Mouse (Mus musculus): ENCODE data around the gene Cdk7. TPM values are rescaled to one million over a fixed set of nuclear protein-coding genes. Genes with fewer than 3 reads are reported as not detected.
"Not testable (repeated sequence)": the region's sequence is repeated elsewhere in the genome, so short reads cannot be mapped to it uniquely, and the experiment has no call there.

Gene Cdk7
- polyA plus RNA-seq, 1 experiment from 2014 or later, result 77.0 TPM

DNA sequence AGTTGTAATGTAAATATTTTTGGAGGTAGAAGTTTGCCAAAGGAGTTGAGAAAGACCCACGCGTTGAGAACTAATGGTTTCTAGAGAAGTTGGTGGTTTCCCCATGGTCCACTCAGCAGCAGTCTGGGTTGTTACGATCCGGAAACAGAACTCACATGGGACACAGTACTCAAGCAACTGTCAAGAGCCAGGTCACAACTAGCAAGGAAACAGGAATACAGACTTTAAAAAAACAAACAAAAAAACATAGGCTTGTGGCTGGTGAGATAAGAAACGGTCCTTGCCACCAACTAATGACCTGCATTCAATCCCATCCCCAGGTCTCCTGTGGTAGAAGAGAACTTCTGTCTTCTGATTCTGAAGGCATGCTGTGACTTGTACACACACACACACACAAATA is 20.1 kb upstream of the Cdk7 start:
- Histone ChIP-seq H3K9ac (no peak overlapping the region), H3K36me3 (no peaks in the 10 kb centered on the region; the same call in 1 of the 2 replicates), H3K4me3 (no peak overlapping the region), H3K27me3 (replicated peaks) (no peaks in the 10 kb centered on the region), H3K4me1 (replicated peaks) (peaks cover 7% of the 10 kb centered on the region; the same call in 1 of the 2 replicates), H3K27ac (ENCODE audit: poor library complexity, severe bottlenecking) (no peak overlapping the region), H3K4me2 (no peak overlapping the region), H3K9me3 (replicated peaks) (no peaks in the 10 kb centered on the region)
- WGBS, result 61% methylated on average over 5 of the region's 5 CpGs
- ATAC-seq (ENCODE audit: insufficient number of reproducible peaks, low FRiP score), result no peak

DNA sequence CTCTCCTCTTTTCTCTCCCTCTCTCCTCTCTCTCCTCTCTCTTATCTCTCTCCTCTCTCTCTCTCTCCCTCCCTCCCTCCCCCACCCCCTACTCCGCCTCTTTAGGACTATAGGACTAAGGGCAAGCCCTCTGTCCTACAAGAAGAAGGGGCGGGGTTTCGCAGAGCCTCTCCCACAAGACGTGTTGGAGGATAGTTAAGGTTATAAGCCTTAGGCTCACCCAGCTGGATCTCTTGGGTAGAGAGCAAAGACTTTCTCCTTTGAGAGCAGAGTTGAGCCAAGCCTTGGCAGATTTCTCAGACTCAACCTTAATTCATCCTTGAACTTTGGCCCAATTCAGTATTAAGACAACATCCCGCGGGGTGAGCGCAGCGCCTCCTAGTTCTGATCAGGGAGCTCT is 17.9 kb upstream of the Cdk7 start:
- no peak overlapping the region for H3K27ac ChIP-seq (ENCODE audit: poor library complexity, severe bottlenecking)
- H3K4me3 ChIP-seq, result no peak overlapping the region
- H3K36me3 ChIP-seq, result no peaks in the 10 kb centered on the region
- H3K4me2 ChIP-seq, result no peak overlapping the region
- WGBS, result 50% methylated on average over 8 of the region's 8 CpGs
- no peaks in the 10 kb centered on the region for H3K27me3 ChIP-seq (replicated peaks)
- no peak overlapping the region for H3K9ac ChIP-seq
- ATAC-seq (ENCODE audit: insufficient number of reproducible peaks, low FRiP score), result no peak
- no peaks in the 10 kb centered on the region for H3K9me3 ChIP-seq (replicated peaks)
- H3K4me1 ChIP-seq (replicated peaks), result peaks cover 4% of the 10 kb centered on the region; the same call in 1 of the 2 replicates

DNA sequence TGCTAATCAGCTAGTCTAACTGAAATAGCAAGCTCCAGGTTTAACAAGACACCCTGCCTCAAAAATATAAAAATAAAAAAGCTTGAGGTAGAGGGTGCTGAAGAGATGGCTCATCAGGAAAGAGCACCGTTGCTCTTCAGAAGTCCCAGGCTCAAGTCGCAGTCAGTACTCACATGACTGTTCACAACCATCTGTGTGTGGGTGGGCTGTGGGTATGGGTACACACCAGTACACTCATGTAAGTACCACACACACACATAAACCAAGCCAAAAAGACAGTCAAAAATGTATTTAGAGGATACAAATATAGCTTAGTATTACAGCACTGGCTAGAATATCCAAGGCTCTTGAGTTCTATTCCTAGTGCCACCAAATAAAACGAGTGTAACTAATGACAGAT is 15.4 kb upstream of the Cdk7 start:
- no peak for ATAC-seq (ENCODE audit: insufficient number of reproducible peaks, low FRiP score)
- Histone ChIP-seq H3K27ac (ENCODE audit: poor library complexity, severe bottlenecking) (no peak overlapping the region), H3K4me1 (replicated peaks) (peaks cover 12% of the 10 kb centered on the region), H3K4me3 (no peak overlapping the region), H3K36me3 (no peaks in the 10 kb centered on the region), H3K4me2 (no peak overlapping the region), H3K9me3 (replicated peaks) (no peaks in the 10 kb centered on the region), H3K27me3 (replicated peaks) (no peaks in the 10 kb centered on the region), H3K9ac (no peak overlapping the region)
- 82% methylated on average over 3 of the region's 3 CpGs for WGBS

DNA sequence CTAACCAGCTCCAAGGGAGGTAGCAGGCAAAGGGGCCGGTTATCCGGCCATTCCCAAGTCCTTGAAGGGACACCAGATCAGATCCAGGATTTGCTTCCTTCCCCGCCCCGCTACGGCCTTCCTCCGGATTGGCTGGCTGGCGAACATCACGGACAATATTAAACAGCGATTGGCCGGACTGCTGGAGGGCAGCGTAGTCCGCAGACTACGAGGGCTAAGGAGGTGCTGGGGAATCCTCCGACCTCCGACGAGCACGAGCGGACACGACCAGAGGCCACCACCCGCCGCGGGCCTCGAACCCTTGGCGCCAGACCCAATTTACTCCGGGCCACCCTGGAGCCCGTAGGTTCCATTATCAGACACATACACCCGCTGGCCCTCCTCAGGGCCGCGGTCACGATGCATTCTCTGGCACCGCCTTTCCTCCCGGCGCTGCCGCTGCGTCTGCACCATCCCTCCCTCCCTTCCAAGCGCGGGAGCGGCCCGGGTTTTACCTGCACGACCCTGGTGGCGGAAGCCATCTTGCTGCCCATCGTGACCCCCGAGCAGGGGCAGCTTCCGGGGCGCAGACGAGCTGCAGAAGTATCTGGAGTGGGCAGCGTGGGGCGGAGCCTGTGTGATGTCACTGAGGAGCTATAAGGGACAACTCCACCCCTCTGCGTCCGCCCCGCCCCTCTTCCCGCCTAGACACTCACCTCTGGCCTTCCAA is 13.5 kb upstream of the Cdk7 start, which contains the start of gene Mrps36:
Gene Mrps36 (minus strand): TSS at position 624 of the 709 bp plus-strand sequence.
- Histone ChIP-seq H3K4me3 (peak within 1 kb of the TSS; percentile 90), H3K9me3 (replicated peaks) (no peaks in the 10 kb centered on the region), H3K9ac (peak within 1 kb of the TSS; percentile 88), H3K4me1 (replicated peaks) (peaks cover 12% of the 10 kb centered on the region), H3K27ac (ENCODE audit: poor library complexity, severe bottlenecking) (peak within 1 kb of the TSS; percentile 99), H3K36me3 (peaks cover 9% of the 10 kb centered on the region; the same call in 1 of the 2 replicates), H3K27me3 (replicated peaks) (no peaks in the 10 kb centered on the region), H3K4me2 (peak within 1 kb of the TSS; percentile 65)
- ATAC-seq (ENCODE audit: insufficient number of reproducible peaks, low FRiP score), result peak; percentile 95
- WGBS, result under 1% methylated on average over 52 of the region's 52 CpGs

DNA sequence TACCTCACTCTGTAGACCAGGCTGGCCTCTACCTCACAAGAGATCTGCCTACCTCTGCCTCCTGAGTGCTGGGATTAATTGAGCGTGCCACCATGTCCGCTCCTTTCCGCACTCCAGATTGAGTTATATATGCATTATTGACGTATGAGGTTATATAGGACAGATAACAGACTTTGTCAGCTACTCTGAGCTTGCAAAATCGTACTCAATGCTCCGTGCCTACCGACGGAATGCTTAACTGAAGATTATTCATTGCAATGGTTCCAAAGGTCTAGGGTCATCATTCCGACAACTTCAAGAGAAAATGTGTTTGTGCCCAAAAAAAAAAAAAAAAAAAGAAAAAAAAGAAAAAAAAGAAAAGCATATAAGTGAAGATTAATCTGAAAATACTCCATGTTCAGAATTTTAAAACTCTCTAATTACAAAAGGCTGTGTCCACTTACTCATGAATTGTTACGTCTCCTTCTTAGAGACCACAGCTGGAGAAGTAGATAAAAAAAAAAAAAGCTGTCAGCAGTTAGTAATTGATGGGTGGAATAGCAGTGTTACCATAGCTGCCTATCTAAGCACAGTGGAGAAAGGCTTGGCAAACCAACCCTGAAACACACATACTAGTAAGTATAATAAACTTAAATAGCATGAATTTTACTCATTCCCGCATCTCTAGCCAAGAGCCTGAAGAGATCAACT is 12.8 kb upstream of the Cdk7 start:
- H3K4me1 ChIP-seq (replicated peaks), result peaks cover 12% of the 10 kb centered on the region
- H3K27ac ChIP-seq (ENCODE audit: poor library complexity, severe bottlenecking), result peak overlapping the region; percentile 99
- 58% methylated on average over 11 of the region's 11 CpGs for WGBS
- peak overlapping the region; percentile 65 for H3K4me2 ChIP-seq
- H3K27me3 ChIP-seq (replicated peaks), result no peaks in the 10 kb centered on the region
- ATAC-seq (ENCODE audit: insufficient number of reproducible peaks, low FRiP score), result peak; percentile 16
- H3K9ac ChIP-seq, result peak overlapping the region; percentile 88; the same call in 1 of the 2 replicates
- H3K36me3 ChIP-seq, result peaks cover 16% of the 10 kb centered on the region
- no peaks in the 10 kb centered on the region for H3K9me3 ChIP-seq (replicated peaks)
- peak overlapping the region; percentile 90 for H3K4me3 ChIP-seq

DNA sequence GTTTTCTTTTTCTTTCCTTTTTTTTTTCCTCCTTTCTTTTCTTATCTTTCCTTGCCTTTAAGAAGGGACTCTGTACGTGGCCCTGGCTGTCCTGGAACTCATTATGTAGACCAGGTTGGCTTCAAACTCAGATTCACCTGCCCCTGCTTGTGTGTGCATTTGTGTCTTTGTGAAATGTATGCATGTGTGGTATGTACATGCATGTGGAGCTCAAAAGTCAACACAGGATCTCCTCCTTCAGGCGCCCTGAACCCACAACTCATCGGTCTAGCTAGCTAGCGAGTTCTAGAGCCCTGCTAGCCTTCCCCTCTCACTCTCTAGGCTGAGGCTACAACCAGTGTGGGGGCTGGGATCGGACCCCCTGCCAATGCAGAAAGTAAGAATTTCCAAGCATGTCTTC is 12.1 kb upstream of the Cdk7 start:
- 82% methylated on average over 5 of the region's 5 CpGs for WGBS
- Histone ChIP-seq H3K4me2 (peak overlapping the region; percentile 59), H3K27ac (ENCODE audit: poor library complexity, severe bottlenecking) (no peak overlapping the region), H3K4me1 (replicated peaks) (peaks cover 12% of the 10 kb centered on the region), H3K4me3 (no peak overlapping the region), H3K9me3 (replicated peaks) (no peaks in the 10 kb centered on the region), H3K9ac (no peak overlapping the region), H3K27me3 (replicated peaks) (no peaks in the 10 kb centered on the region), H3K36me3 (peaks cover 21% of the 10 kb centered on the region)
- ATAC-seq (ENCODE audit: insufficient number of reproducible peaks, low FRiP score), result no peak

DNA sequence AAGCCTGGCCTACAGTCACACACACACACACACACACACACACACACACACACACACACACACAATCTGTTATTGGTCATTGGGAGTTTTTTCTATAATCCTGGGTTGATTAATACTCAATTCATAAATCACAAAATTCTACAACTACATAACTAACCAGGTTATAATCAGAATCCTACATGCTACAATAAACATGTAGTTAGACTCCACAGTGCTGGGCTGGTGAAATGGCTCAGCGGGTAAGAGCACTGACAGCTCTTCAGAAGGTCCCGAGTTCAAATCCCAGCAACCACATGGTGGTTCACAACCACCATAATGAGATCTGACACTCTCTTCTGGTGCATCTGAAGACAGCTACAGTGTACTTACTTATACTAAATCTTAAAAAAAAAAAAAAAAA is 2.0 kb upstream of the Cdk7 start:
- H3K4me3 ChIP-seq, result no peak overlapping the region
- H3K36me3 ChIP-seq, result peaks cover 33% of the 10 kb centered on the region
- H3K27me3 ChIP-seq (replicated peaks), result no peaks in the 10 kb centered on the region
- 94% methylated on average over 2 of the region's 2 CpGs for whole genome bisulfite sequencing
- H3K4me1 ChIP-seq (replicated peaks), result peaks cover 18% of the 10 kb centered on the region
- no peaks in the 10 kb centered on the region for H3K9me3 ChIP-seq (replicated peaks)
- no peak overlapping the region for H3K27ac ChIP-seq (ENCODE audit: poor library complexity, severe bottlenecking)
- H3K4me2 ChIP-seq, result no peak overlapping the region
- no peak for ATAC-seq (ENCODE audit: insufficient number of reproducible peaks, low FRiP score)
- no peak overlapping the region for H3K9ac ChIP-seq

DNA sequence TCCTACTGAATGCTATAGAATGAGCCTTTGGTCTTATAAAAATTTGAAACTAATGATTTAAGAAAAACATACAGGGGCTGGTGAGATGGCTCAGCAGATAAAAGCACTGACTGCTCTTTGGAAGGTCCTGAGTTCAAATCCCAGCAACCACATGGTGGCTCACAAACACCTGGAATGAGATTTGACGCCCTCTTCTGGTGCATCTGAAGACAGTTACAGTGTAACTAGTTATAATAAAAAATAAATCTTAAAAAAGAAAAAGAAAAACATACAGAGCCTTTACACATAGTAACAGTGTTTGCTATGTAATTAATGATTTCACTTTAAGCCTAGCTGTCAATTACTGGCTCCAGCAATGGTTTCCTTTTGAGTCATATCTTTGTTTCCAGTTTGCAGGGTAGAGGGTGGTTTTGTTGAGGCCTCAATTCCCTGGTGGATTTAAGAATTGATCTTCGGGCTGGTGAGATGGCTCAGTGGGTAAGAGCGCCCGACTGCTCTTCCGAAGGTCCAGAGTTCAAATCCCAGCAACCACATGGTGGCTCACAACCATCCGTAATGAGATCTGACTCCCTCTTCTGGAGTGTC is 815 bp upstream of the Cdk7 start:
- H3K9ac ChIP-seq; H3K9me3 ChIP-seq (replicated peaks); H3K27ac ChIP-seq (ENCODE audit: poor library complexity, severe bottlenecking); H3K27me3 ChIP-seq (replicated peaks); ATAC-seq (ENCODE audit: insufficient number of reproducible peaks, low FRiP score): not testable (repeated sequence)
- H3K4me1 ChIP-seq (replicated peaks), result peaks cover 22% of the 10 kb centered on the region
- peaks cover 30% of the 10 kb centered on the region for H3K36me3 ChIP-seq
- 90% methylated on average over 6 of the region's 6 CpGs for WGBS
- peak overlapping the region; percentile 87 for H3K4me2 ChIP-seq
- H3K4me3 ChIP-seq, result peak overlapping the region; percentile 89

DNA sequence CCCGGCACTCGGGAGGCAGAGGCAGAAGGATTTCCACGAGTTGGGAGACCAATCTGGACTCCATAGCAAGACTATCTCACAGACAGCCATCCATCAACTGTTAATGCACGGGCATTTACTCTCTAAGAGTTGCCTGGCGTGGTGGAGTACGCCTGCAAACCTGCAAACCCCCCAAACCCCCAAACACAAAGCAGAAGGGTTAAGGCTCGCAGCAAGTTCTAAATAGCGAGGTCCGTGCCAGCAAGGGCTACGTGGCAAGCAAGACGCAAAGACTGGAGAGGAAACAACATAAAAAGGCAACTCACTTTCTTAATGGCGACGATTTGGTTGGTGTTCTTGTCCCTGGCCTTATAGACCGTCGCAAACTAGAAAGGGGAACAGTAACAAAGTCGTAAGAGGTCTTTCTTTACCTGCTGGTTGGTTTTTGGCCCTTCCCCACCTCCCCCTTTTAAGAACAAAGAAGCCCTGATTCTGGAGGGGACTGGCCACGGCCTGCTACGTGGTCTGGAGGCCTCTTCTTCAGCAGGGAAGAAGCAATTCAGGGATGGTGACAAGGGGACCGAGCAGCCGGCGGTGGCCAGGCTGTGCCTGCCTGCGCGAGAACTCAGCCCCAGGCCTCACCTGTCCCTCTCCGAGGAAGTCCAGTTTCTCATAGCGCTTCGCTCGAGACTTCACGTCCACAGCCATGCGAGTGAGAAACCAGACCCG is 432 bp downstream of the Cdk7 start:
- no peak; the same call in 1 of the 2 replicates for ATAC-seq (ENCODE audit: insufficient number of reproducible peaks, low FRiP score)

DNA sequence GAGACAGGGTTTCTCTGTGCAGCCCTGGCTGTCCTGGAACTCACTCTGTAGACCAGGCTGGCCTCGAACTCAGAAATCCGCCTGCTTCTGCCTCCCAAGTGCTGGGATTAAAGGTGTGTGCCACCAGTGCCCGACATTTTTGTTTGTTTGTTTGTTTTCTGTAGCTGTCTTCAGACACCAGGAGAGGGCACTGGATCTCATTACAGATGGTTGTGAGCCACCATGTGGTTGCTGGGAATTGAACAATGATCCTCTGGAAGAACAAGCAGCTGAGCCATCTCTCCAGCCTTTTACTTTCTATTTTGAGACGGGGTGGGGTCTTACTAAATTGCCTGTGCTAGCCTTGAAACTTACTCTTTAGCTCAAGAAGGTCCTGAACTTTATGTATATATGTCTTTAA is 2.2 kb downstream of the Cdk7 start:
- H3K36me3 ChIP-seq, result peaks cover 26% of the 10 kb centered on the region
- ATAC-seq (ENCODE audit: insufficient number of reproducible peaks, low FRiP score); H3K27ac ChIP-seq (ENCODE audit: poor library complexity, severe bottlenecking); H3K9ac ChIP-seq; H3K27me3 ChIP-seq (replicated peaks); H3K9me3 ChIP-seq (replicated peaks): not testable (repeated sequence)
- peak overlapping the region; percentile 87; the same call in 1 of the 2 replicates for H3K4me2 ChIP-seq
- peaks cover 39% of the 10 kb centered on the region for H3K4me1 ChIP-seq (replicated peaks)
- 89% methylated on average over 4 of the region's 4 CpGs for WGBS
- 0 out of 2 replicates have a peak overlapping the region, but pooled peaks have one; percentile 4 for H3K4me3 ChIP-seq

More for the DNA sequence above, 432 bp downstream of the Cdk7 start:
- H3K4me3 ChIP-seq, result peak overlapping the region; percentile 89
- no peaks in the 10 kb centered on the region for H3K27me3 ChIP-seq (replicated peaks)
- H3K27ac ChIP-seq (ENCODE audit: poor library complexity, severe bottlenecking), result peak overlapping the region; percentile 98
- no peaks in the 10 kb centered on the region for H3K9me3 ChIP-seq (replicated peaks)
- peaks cover 22% of the 10 kb centered on the region for H3K36me3 ChIP-seq
- H3K4me2 ChIP-seq, result peak overlapping the region; percentile 87
- peaks cover 27% of the 10 kb centered on the region for H3K4me1 ChIP-seq (replicated peaks)
- peak overlapping the region; percentile 96 for H3K9ac ChIP-seq
- WGBS, result under 1% methylated on average over 30 of the region's 30 CpGs

All from heart, embryonic 12.5 days (tissue).